Mouse (Mus musculus) thymus, adult 2 months (tissue): ENCODE measurements around the gene Wnk2. TPM values are rescaled to one million over a fixed set of nuclear protein-coding genes. Genes with fewer than 3 reads are reported as not detected.

Source experiments
- DNase-seq: peaks from one replicate; pipeline ENCODE4 v3.0.0; 2021
- H3K27ac ChIP-seq: fragments of 200-500 bp; 2 replicates; pipeline ENCODE4 v1.5.1; 2012; ENCODE audit warnings: low read length, control low read depth; ENCODE audit not compliant: control insufficient read depth, insufficient read depth
- H3K27me3 ChIP-seq: fragments of 200-500 bp; 2 replicates; pipeline ENCODE4 v1.6.1; 2012; ENCODE audit warnings: mild to moderate bottlenecking, low read length, moderate library complexity, mixed read lengths; ENCODE audit not compliant: control insufficient read depth, insufficient read depth
- H3K36me3 ChIP-seq: fragments of 200-500 bp; 2 replicates; pipeline ENCODE4 v1.6.1; 2012; ENCODE audit warnings: mild to moderate bottlenecking, low read length, moderate library complexity; ENCODE audit not compliant: control insufficient read depth, insufficient read depth
- H3K4me1 ChIP-seq: fragments of 200-500 bp; replicated peaks from 2 replicates; pipeline ENCODE4 v1.6.1; 2012; ENCODE audit warnings: low read length; ENCODE audit not compliant: control insufficient read depth, insufficient read depth
- H3K4me3 ChIP-seq: fragments of 200-500 bp; 2 replicates; pipeline ENCODE4 v1.5.1; 2012; ENCODE audit warnings: mild to moderate bottlenecking, low read length, control low read depth, moderate library complexity; ENCODE audit not compliant: control insufficient read depth, insufficient read depth
- CTCF ChIP-seq: fragments of 200-500 bp; IDR thresholded peaks from 2 replicates; pipeline ENCODE4 v1.5.1; 2012; ENCODE audit warnings: mild to moderate bottlenecking, control low read depth, low read length, moderate library complexity, borderline replicate concordance; ENCODE audit not compliant: control insufficient read depth, poor library complexity, insufficient read depth; ENCODE audit errors: extremely low read depth
- POLR2A ChIP-seq: fragments of 200-500 bp; IDR thresholded peaks from 2 replicates; pipeline ENCODE4 v1.6.1; 2012; ENCODE audit warnings: mild to moderate bottlenecking, low read length, control low read depth, moderate library complexity; ENCODE audit not compliant: control insufficient read depth, poor library complexity, insufficient read depth; ENCODE audit errors: extremely low read depth
- WGBS: fragments of 180-500 bp; shearing (Covaris S2); methylation state at CpG from one replicate; pipeline ENCODE4 v1.1.7; 2018; 5-methylcytosine and 5-hydroxymethylcytosine counted together
- polyA plus RNA-seq: library from polyadenylated mRNA; depleted of rRNA; stranded (reverse); fragments of >200 nt; gene quantifications from 2 replicates; pipeline ENCODE4 v1.2.3, GENCODE M21; 2012

Wnk2 gene
- polyA plus RNA-seq, 1 experiment, result 3.9 TPM

DNA sequence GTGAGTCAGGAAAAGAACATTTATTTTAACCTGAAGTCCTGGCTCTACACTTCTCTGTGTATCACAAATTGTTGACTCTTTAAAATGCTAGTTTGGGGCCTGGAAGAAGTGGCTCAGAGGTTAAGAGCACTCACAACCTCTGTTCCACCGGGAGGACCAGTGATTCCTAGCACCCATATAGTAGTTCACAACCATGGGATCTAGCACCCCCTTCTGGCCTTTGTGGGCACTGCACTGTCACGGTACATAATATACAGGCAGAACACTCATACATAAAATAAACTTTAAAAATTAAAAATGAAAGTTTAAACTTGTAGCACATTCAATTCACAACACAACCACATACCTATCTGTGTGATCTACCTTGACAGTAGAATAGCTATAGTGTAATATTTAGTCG, 126.1 kb downstream of the Wnk2 start:
- H3K4me3 ChIP-seq, result no peak overlapping the region
- H3K27ac ChIP-seq, result no peak overlapping the region
- no peaks in the 10 kb centered on the region for H3K27me3 ChIP-seq
- DNase-seq, result peak; percentile 79
- TF ChIP-seq POLR2A (no peak), CTCF (no peak)
- H3K4me1 ChIP-seq, result peaks cover 3% of the 10 kb centered on the region
- H3K36me3 ChIP-seq, result no peaks in the 10 kb centered on the region
- WGBS, result 66% methylated on average over 3 of the region's 3 CpGs

DNA sequence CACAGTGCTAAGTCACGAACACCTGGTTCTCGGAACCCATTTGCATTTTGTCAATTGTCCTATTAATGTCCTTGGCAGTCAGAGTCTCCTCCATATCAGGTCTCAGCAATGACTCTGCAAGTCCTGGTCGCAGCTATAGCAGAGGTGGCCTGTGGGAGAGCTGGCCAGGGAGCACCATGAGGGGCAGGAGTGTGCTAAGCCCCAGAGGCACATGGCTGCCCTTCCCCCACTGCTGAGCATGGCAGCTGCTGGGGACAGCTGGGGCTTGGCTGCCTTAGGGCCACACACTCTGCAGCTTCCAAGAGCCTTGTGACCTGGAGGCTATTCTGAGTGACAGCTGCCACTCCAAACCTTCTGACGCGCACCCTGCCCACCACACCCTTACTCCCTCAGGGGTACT, 127.7 kb downstream of the Wnk2 start:
- no peak overlapping the region for H3K4me3 ChIP-seq
- 88% methylated on average over 5 of the region's 5 CpGs for WGBS
- DNase-seq, result no peak
- no peak for TF ChIP-seq CTCF
- TF ChIP-seq POLR2A, result no peak
- no peaks in the 10 kb centered on the region for H3K27me3 ChIP-seq
- peaks cover 16% of the 10 kb centered on the region for H3K4me1 ChIP-seq
- H3K36me3 ChIP-seq, result no peaks in the 10 kb centered on the region
- H3K27ac ChIP-seq, result no peak overlapping the region

GRCm38 (mm10) chr13:49017375-49017774, 130.4 kb downstream of the Wnk2 start:
- no peak overlapping the region for H3K27ac ChIP-seq
- no peaks in the 10 kb centered on the region for H3K36me3 ChIP-seq
- TF ChIP-seq POLR2A, result no peak
- TF ChIP-seq CTCF, result no peak
- no peak for DNase-seq
- WGBS, result 96% methylated on average over 1 of the region's 1 CpGs
- peaks cover 27% of the 10 kb centered on the region for H3K4me1 ChIP-seq
- no peak overlapping the region for H3K4me3 ChIP-seq
- H3K27me3 ChIP-seq, result no peaks in the 10 kb centered on the region

DNA sequence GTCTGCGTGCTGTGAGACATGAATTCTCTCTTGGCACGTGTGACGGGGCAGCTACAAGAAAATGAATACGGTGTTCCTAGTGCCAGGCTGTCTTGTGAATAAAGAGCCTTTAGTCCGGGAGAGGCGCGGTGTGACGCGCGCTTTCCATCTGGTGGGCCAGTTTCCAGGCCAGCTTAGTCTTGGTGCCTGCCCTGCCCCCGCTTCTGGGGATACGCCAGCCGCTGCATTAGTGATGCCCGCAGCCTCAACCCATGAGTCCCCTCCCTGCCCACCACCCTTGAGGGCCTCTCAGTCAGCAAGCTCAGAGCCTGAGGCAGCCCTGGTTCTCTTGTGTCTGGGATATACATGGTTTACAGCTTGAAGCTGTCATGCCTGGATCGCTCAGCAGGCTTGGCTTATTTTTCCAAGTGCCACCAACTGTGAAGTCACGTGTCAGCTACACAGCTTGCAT, 131.5 kb downstream of the Wnk2 start:
- Histone ChIP-seq H3K27ac (no peak overlapping the region), H3K27me3 (no peaks in the 10 kb centered on the region), H3K4me3 (no peak overlapping the region), H3K36me3 (no peaks in the 10 kb centered on the region), H3K4me1 (peaks cover 27% of the 10 kb centered on the region)
- DNase-seq, result peak; percentile 8
- 59% methylated on average over 16 of the region's 16 CpGs for WGBS
- TF ChIP-seq CTCF, result no peak
- no peak for TF ChIP-seq POLR2A

- H3K36me3 ChIP-seq, result no peaks in the 10 kb centered on the region
- H3K4me3 ChIP-seq, result peak overlapping the region; percentile 28
- H3K27me3 ChIP-seq, result no peaks in the 10 kb centered on the region
- DNase-seq, result peak; percentile 62
- no peak for TF ChIP-seq POLR2A
- peak; percentile 30; the same call in 1 of the 2 replicates for TF ChIP-seq CTCF
- H3K4me1 ChIP-seq, result peaks cover 27% of the 10 kb centered on the region
- H3K27ac ChIP-seq, result peak overlapping the region; percentile 25; the same call in 1 of the 2 replicates
- 30% methylated on average over 30 of the region's 30 CpGs for WGBS
Observed at GRCm38 (mm10) chr13:49015366-49016306, 132.2 kb downstream of the Wnk2 start.

DNA sequence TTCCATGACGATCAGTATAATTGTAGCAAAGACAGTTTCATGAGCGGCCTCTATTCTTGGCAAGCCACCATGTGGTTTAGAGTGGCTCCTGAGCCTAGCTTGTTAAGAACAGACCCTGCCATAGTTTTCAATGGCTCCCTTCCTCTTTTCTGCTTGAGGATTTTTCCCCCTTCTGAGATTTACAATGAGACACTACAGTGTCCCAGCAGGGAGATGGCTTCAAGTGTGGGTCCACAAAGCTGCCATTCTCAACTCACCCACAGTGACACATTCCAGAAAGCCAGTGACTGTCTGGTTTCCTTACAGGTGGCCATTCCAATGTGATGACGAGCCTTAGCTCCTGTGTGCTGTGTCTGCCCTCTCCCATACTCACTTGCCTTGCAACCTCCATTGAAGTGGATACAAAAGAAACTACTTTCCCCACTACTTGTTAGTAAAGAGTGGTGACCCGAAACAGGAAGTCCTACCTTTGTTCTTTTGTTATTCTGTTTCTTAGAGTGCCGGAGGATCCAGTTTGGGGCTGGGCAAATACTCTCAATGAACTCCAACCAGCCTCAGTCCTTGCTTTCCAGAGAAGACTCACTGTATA, 134.5 kb downstream of the Wnk2 start:
- WGBS, result 58% methylated on average over 5 of the region's 5 CpGs
- no peak overlapping the region for H3K27ac ChIP-seq
- H3K4me1 ChIP-seq, result peaks cover 27% of the 10 kb centered on the region
- no peak for TF ChIP-seq POLR2A
- TF ChIP-seq CTCF, result no peak
- H3K27me3 ChIP-seq, result no peaks in the 10 kb centered on the region
- no peaks in the 10 kb centered on the region for H3K36me3 ChIP-seq
- no peak for DNase-seq
- no peak overlapping the region for H3K4me3 ChIP-seq
